In the genomic region with DNA sequence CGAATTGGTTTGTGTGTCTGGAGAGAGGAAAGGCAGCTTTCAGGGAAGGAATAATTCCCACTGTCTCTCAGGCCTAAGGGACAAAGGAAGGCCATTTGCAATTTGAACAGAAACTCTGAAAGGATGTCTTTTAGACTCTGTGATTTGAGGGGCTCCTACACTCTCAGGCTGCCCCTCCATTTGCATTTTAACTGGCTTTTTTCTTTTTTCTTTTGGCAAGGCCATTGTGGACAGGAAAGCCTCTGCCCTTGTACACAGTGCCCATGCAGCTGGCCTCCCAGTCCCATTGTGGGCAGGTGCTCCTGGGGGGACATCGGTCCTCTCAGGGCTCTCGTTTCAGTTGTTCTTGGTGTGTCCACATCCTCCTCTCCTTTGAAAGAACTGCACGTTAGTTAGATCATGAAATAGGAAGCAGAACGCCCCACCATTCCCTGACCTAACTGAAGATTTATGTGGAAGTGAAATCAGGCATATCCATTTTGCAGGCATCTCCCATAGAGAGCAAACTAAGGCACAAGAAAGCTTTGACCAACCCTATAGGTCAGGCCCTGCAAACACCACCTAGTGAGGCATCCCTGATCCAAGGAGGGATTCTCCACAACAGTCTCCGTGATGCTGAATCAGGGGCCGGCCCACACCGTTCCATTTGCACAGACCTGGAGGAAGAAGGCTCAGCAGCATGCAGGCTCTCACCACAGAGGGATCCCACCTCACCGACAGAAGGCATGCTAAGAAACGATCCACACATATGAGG, we compare ENCODE assay signal across 13 mouse cellular contexts.
DNase-seq lines count a peak whose midpoint lies in the region; ATAC-seq and TF ChIP-seq lines count a peak whose summit lies in the region.
"Had no signal": no experiment of that assay in that cellular context is flagged by ENCODE, and none has a peak within 500 bp of the region (broad histone marks: within the 10 kb centered on the region; RNA-seq: fewer than 3 reads in every experiment).

No protein-coding gene starts in this region.

- TF ChIP-seq CTCF in stomach, postnatal 0 days (IDR thresholded peaks at IDR 0.05; ENCODE audit: low read depth): no peak

- no peak overlapping the region for H3K4me2 ChIP-seq in kidney, embryonic 15.5 days
- H3K4me2 ChIP-seq in hindbrain, embryonic 14.5 days (replicated peaks): no peak overlapping the region
- H3K4me2 ChIP-seq in midbrain, embryonic 15.5 days: no peak overlapping the region
- no peak overlapping the region for H3K4me2 ChIP-seq in stomach, postnatal 0 days (replicated peaks; ENCODE audit: low read depth)
- H3K4me2 ChIP-seq: embryonic facial prominence, embryonic 13.5 days; liver, embryonic 13.5 days had no signal

- no peak overlapping the region for H3K4me3 ChIP-seq in kidney, embryonic 15.5 days (replicated peaks)
- H3K4me3 ChIP-seq in hindbrain, embryonic 14.5 days (replicated peaks; ENCODE audit: low read length): no peak overlapping the region
- no peak overlapping the region for H3K4me3 ChIP-seq in midbrain, embryonic 15.5 days
- no peak overlapping the region for H3K4me3 ChIP-seq in stomach, postnatal 0 days (ENCODE audit: low read depth, low read length)
- H3K4me3 ChIP-seq: embryonic facial prominence, embryonic 13.5 days; heart, adult 2 months; liver, embryonic 13.5 days had no signal

- TF ChIP-seq EP300 in stomach, postnatal 0 days (optimal IDR thresholded peaks at IDR 0.05): no peak

- H3K36me3 ChIP-seq in kidney, embryonic 15.5 days: no peaks in the 10 kb centered on the region
- no peaks in the 10 kb centered on the region for H3K36me3 ChIP-seq in hindbrain, embryonic 14.5 days (replicated peaks; ENCODE audit: control insufficient read depth, insufficient read depth)
- no peaks in the 10 kb centered on the region for H3K36me3 ChIP-seq in midbrain, embryonic 15.5 days (replicated peaks)
- no peaks in the 10 kb centered on the region for H3K36me3 ChIP-seq in stomach, postnatal 0 days (ENCODE audit: control insufficient read depth, insufficient read depth, low read length)
- H3K36me3 ChIP-seq: embryonic facial prominence, embryonic 13.5 days; liver, embryonic 13.5 days had no signal

- H3K9me3 ChIP-seq in kidney, embryonic 15.5 days (replicated peaks): 0 out of 2 replicates have a peak, but pooled peaks cover 2% of the 10 kb centered on the region
- no peaks in the 10 kb centered on the region for H3K9me3 ChIP-seq in hindbrain, embryonic 14.5 days (ENCODE audit: control insufficient read depth, low read length)
- H3K9me3 ChIP-seq in midbrain, embryonic 15.5 days: no peaks in the 10 kb centered on the region
- H3K9me3 ChIP-seq in stomach, postnatal 0 days (ENCODE audit: control insufficient read depth, low read length): no peaks in the 10 kb centered on the region
- H3K9me3 ChIP-seq: embryonic facial prominence, embryonic 13.5 days; liver, embryonic 13.5 days had no signal

- no peak for ATAC-seq in kidney, embryonic 15.5 days (replicated peaks; ENCODE audit: low FRiP score)
- ATAC-seq in hindbrain, embryonic 14.5 days (ENCODE audit: low FRiP score): peak; percentile 66; the same call in 1 of the 2 replicates
- ATAC-seq in midbrain, embryonic 15.5 days (replicated peaks): peak; percentile 81
- no peak for ATAC-seq in stomach, postnatal 0 days (ENCODE audit: low FRiP score, low TSS enrichment)
- no peak for ATAC-seq in frontal cortex, adult (ENCODE audit: low TSS enrichment)

- H3K27ac ChIP-seq in kidney, embryonic 15.5 days: 0 out of 2 replicates have a peak overlapping the region, but pooled peaks have one; percentile 2
- H3K27ac ChIP-seq in hindbrain, embryonic 14.5 days: peak overlapping the region; percentile 16; the same call in 1 of the 2 replicates
- H3K27ac ChIP-seq in midbrain, embryonic 15.5 days: peak overlapping the region; percentile 48
- no peak overlapping the region for H3K27ac ChIP-seq in stomach, postnatal 0 days (replicated peaks)
- H3K27ac ChIP-seq: heart, adult 2 months; liver, embryonic 13.5 days had no signal

- WGBS in kidney, embryonic 15.5 days: 61% methylated on average over 10 of the region's 10 CpGs
- WGBS in hindbrain, embryonic 14.5 days: 37% methylated on average over 10 of the region's 10 CpGs
- WGBS in midbrain, embryonic 15.5 days: 32% methylated on average over 10 of the region's 10 CpGs
- 87% methylated on average over 10 of the region's 10 CpGs for WGBS in stomach, postnatal 0 days

- no peak overlapping the region for H3K9ac ChIP-seq in kidney, embryonic 15.5 days
- no peak overlapping the region for H3K9ac ChIP-seq in hindbrain, embryonic 14.5 days
- no peak overlapping the region for H3K9ac ChIP-seq in midbrain, embryonic 15.5 days
- no peak overlapping the region for H3K9ac ChIP-seq in stomach, postnatal 0 days (ENCODE audit: low read length)
- H3K9ac ChIP-seq: embryonic facial prominence, embryonic 13.5 days; liver, embryonic 13.5 days had no signal

- H3K27me3 ChIP-seq in kidney, embryonic 15.5 days: no peaks in the 10 kb centered on the region
- no peaks in the 10 kb centered on the region for H3K27me3 ChIP-seq in hindbrain, embryonic 14.5 days (ENCODE audit: control insufficient read depth, insufficient read depth, low read length)
- H3K27me3 ChIP-seq in midbrain, embryonic 15.5 days (replicated peaks): no peaks in the 10 kb centered on the region
- H3K27me3 ChIP-seq in stomach, postnatal 0 days (ENCODE audit: control insufficient read depth, insufficient read depth, low read length): no peaks in the 10 kb centered on the region
- H3K27me3 ChIP-seq: embryonic facial prominence, embryonic 13.5 days; liver, embryonic 13.5 days had no signal

- no peak for DNase-seq in kidney, postnatal 14 days
- DNase-seq in hindbrain, embryonic 14.5 days (ENCODE audit: low spot score): no peak
- no peak for DNase-seq in frontal cortex, postnatal 10 days (ENCODE audit: low spot score in 2 of 2)
- DNase-seq in stomach, postnatal 0 days (ENCODE audit: low spot score): no peak
- no peak for DNase-seq in layer of hippocampus, adult 11-12 months (ENCODE audit: low spot score)
- DNase-seq: heart, adult 2 months; kidney, adult 18-20 months; liver, embryonic 13.5 days; spleen, adult 18-20 months had no signal

- H3K4me1 ChIP-seq in kidney, embryonic 15.5 days: peaks cover 54% of the 10 kb centered on the region
- peaks cover 19% of the 10 kb centered on the region; the same call in 1 of the 2 replicates for H3K4me1 ChIP-seq in hindbrain, embryonic 14.5 days (replicated peaks; ENCODE audit: control insufficient read depth, insufficient read depth, low read length)
- H3K4me1 ChIP-seq in midbrain, embryonic 15.5 days: peaks cover 23% of the 10 kb centered on the region
- H3K4me1 ChIP-seq in stomach, postnatal 0 days (replicated peaks; ENCODE audit: control insufficient read depth, insufficient read depth): no peaks in the 10 kb centered on the region; the same call in none of the 2 replicates
- H3K4me1 ChIP-seq: liver, embryonic 13.5 days had no signal

Comparison
In these comparisons a context has a peak if more than half of its experiments do, and no peak if none do; other contexts are left out.
1. ATAC-seq: peak in hindbrain, embryonic 14.5 days (single experiment) and midbrain, embryonic 15.5 days (single experiment); none in kidney, embryonic 15.5 days (single experiment), stomach, postnatal 0 days (single experiment) and frontal cortex, adult (single experiment).